Mouse (Mus musculus): ENCODE data around the gene Dusp10. TPM values are rescaled to one million over a fixed set of nuclear protein-coding genes. Genes with fewer than 3 reads are reported as not detected.

Gene Dusp10
- total and polyA plus RNA-seq, 3 experiments: 5.0 to 14.1 (median 7.9) TPM

GRCm38 (mm10) chr1:184100414-184100813 lies 87.3 kb downstream of the Dusp10 start:
- Histone ChIP-seq H3K27ac (no peak overlapping the region), H3K27me3 (ENCODE audit: control insufficient read depth, insufficient read depth, low read length) (no peaks in the 10 kb centered on the region), H3K9ac (ENCODE audit: low read depth, low read length) (no peak overlapping the region), H3K79me2 (replicated peaks; ENCODE audit: control insufficient read depth, insufficient read depth, low read length) (no peaks in the 10 kb centered on the region), H3K4me3 (no peak overlapping the region), H3K36me3 (ENCODE audit: control insufficient read depth, insufficient read depth, low read length) (no peaks in the 10 kb centered on the region), H3K4me1 (ENCODE audit: control insufficient read depth, insufficient read depth, low read length) (no peaks in the 10 kb centered on the region)
- intact Hi-C loops (cut with DNase I): no loop called here
- TF ChIP-seq CTCF (IDR thresholded peaks at IDR 0.05) (no peak), POLR2A (IDR thresholded peaks at IDR 0.05; ENCODE audit: insufficient read depth, low read depth, low read length) (no peak), EP300 (IDR thresholded peaks at IDR 0.05; ENCODE audit: insufficient read depth, low read depth, low read length) (no peak)
- DNase-seq: no peak
- 48% methylated on average over 5 of the region's 5 CpGs for WGBS

- Histone ChIP-seq H3K36me3 (ENCODE audit: control insufficient read depth, insufficient read depth, low read length) (no peaks in the 10 kb centered on the region), H3K79me2 (replicated peaks; ENCODE audit: control insufficient read depth, insufficient read depth, low read length) (no peaks in the 10 kb centered on the region), H3K9ac (ENCODE audit: low read depth, low read length) (no peak overlapping the region), H3K27ac (no peak overlapping the region), H3K4me1 (ENCODE audit: control insufficient read depth, insufficient read depth, low read length) (no peaks in the 10 kb centered on the region), H3K4me3 (no peak overlapping the region), H3K27me3 (ENCODE audit: control insufficient read depth, insufficient read depth, low read length) (no peaks in the 10 kb centered on the region)
- TF ChIP-seq CTCF (IDR thresholded peaks at IDR 0.05) (no peak), EP300 (IDR thresholded peaks at IDR 0.05; ENCODE audit: insufficient read depth, low read depth, low read length) (no peak), POLR2A (IDR thresholded peaks at IDR 0.05; ENCODE audit: insufficient read depth, low read depth, low read length) (no peak)
- intact Hi-C loops (cut with DNase I): no loop called here
- 72% methylated on average over 9 of the region's 9 CpGs for WGBS
- no peak for DNase-seq
Observed at GRCm38 (mm10) chr1:184100927-184101749, 88.0 kb downstream of the Dusp10 start.

- DNase-seq: no peak
- Histone ChIP-seq H3K4me3 (no peak overlapping the region), H3K9ac (ENCODE audit: low read depth, low read length) (no peak overlapping the region), H3K79me2 (replicated peaks; ENCODE audit: control insufficient read depth, insufficient read depth, low read length) (no peaks in the 10 kb centered on the region), H3K27ac (no peak overlapping the region), H3K36me3 (ENCODE audit: control insufficient read depth, insufficient read depth, low read length) (no peaks in the 10 kb centered on the region), H3K27me3 (ENCODE audit: control insufficient read depth, insufficient read depth, low read length) (no peaks in the 10 kb centered on the region), H3K4me1 (ENCODE audit: control insufficient read depth, insufficient read depth, low read length) (no peaks in the 10 kb centered on the region)
- intact Hi-C loops (cut with DNase I): no loop called here
- WGBS: 85% methylated on average over 4 of the region's 4 CpGs
- TF ChIP-seq POLR2A (IDR thresholded peaks at IDR 0.05; ENCODE audit: insufficient read depth, low read depth, low read length) (no peak), CTCF (IDR thresholded peaks at IDR 0.05) (no peak), EP300 (IDR thresholded peaks at IDR 0.05; ENCODE audit: insufficient read depth, low read depth, low read length) (no peak)
Observed at GRCm38 (mm10) chr1:184101750-184102046, 88.6 kb downstream of the Dusp10 start.

- intact Hi-C loops (cut with DNase I): no loop called here
- no peaks in the 10 kb centered on the region for H3K4me1 ChIP-seq (ENCODE audit: control insufficient read depth, insufficient read depth, low read length)
- H3K27me3 ChIP-seq (ENCODE audit: control insufficient read depth, insufficient read depth, low read length): no peaks in the 10 kb centered on the region
- H3K36me3 ChIP-seq (ENCODE audit: control insufficient read depth, insufficient read depth, low read length): no peaks in the 10 kb centered on the region
- no peak overlapping the region for H3K9ac ChIP-seq (ENCODE audit: low read depth, low read length)
- no peak overlapping the region for H3K27ac ChIP-seq
- WGBS: 77% methylated on average over 2 of the region's 2 CpGs
- H3K79me2 ChIP-seq (replicated peaks; ENCODE audit: control insufficient read depth, insufficient read depth, low read length): no peaks in the 10 kb centered on the region
- TF ChIP-seq POLR2A (IDR thresholded peaks at IDR 0.05; ENCODE audit: insufficient read depth, low read depth, low read length): no peak
- no peak for TF ChIP-seq EP300 (IDR thresholded peaks at IDR 0.05; ENCODE audit: insufficient read depth, low read depth, low read length)
- TF ChIP-seq CTCF (IDR thresholded peaks at IDR 0.05): no peak
- H3K4me3 ChIP-seq: no peak overlapping the region
- no peak for DNase-seq
Observed at GRCm38 (mm10) chr1:184106832-184107231, 93.7 kb downstream of the Dusp10 start.

GRCm38 (mm10) chr1:184107448-184107847 lies 94.3 kb downstream of the Dusp10 start:
- H3K4me1 ChIP-seq (ENCODE audit: control insufficient read depth, insufficient read depth, low read length): no peaks in the 10 kb centered on the region
- H3K27me3 ChIP-seq (ENCODE audit: control insufficient read depth, insufficient read depth, low read length): no peaks in the 10 kb centered on the region
- no peaks in the 10 kb centered on the region for H3K79me2 ChIP-seq (replicated peaks; ENCODE audit: control insufficient read depth, insufficient read depth, low read length)
- DNase-seq: no peak
- no peak overlapping the region for H3K9ac ChIP-seq (ENCODE audit: low read depth, low read length)
- intact Hi-C loops (cut with DNase I): no loop called here
- TF ChIP-seq POLR2A (IDR thresholded peaks at IDR 0.05; ENCODE audit: insufficient read depth, low read depth, low read length) (no peak), CTCF (IDR thresholded peaks at IDR 0.05) (no peak), EP300 (IDR thresholded peaks at IDR 0.05; ENCODE audit: insufficient read depth, low read depth, low read length) (no peak)
- 81% methylated on average over 4 of the region's 4 CpGs for WGBS
- H3K27ac ChIP-seq: no peak overlapping the region
- no peaks in the 10 kb centered on the region for H3K36me3 ChIP-seq (ENCODE audit: control insufficient read depth, insufficient read depth, low read length)
- no peak overlapping the region for H3K4me3 ChIP-seq

DNA sequence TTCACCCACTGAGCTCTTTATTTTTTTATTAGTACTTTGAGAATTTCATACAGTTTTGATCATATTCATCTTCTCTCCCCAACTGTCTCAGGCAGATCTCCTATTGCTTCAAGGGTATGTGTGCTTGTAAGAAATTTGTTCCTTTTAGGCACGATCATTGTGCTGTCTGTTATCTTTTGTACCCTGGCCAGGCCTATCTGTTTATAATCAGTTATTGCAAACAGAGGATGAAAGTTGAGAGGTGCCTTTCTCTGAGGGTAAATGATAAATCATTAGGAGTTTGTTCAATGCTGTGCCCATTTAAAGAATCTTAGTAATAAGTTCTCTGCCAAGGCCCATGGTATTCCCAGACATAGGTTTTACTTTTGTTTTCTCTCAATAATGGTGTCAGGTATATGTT lies 95.2 kb downstream of the Dusp10 start:
- no peak for TF ChIP-seq EP300 (IDR thresholded peaks at IDR 0.05; ENCODE audit: insufficient read depth, low read depth, low read length)
- TF ChIP-seq POLR2A (IDR thresholded peaks at IDR 0.05; ENCODE audit: insufficient read depth, low read depth, low read length): no peak
- no peak for TF ChIP-seq CTCF (IDR thresholded peaks at IDR 0.05)
- Histone ChIP-seq H3K79me2 (replicated peaks; ENCODE audit: control insufficient read depth, insufficient read depth, low read length) (no peaks in the 10 kb centered on the region), H3K27me3 (ENCODE audit: control insufficient read depth, insufficient read depth, low read length) (no peaks in the 10 kb centered on the region), H3K27ac (no peak overlapping the region), H3K9ac (ENCODE audit: low read depth, low read length) (no peak overlapping the region), H3K4me1 (ENCODE audit: control insufficient read depth, insufficient read depth, low read length) (no peaks in the 10 kb centered on the region), H3K36me3 (ENCODE audit: control insufficient read depth, insufficient read depth, low read length) (no peaks in the 10 kb centered on the region), H3K4me3 (no peak overlapping the region)
- DNase-seq: no peak
- 57% methylated on average over 1 of the region's 1 CpGs for WGBS
- intact Hi-C loops (cut with DNase I): no loop called here
